Mouse (Mus musculus) skeletal muscle tissue, adult 2 months (tissue): ENCODE measurements at regions not wholly inside any gene's neighbourhood (a gene's known extent, or its start where the extent isn't known, plus 50 kb on each side); places are given as distances from the start of the nearest gene placed in this dataset.

Source experiments
- DNase-seq: peaks from one replicate; pipeline ENCODE4 v3.0.0-alpha.2; 2012; ENCODE audit warnings: low read depth, low spot score

GRCm38 (mm10) chr7:121214181-121214580 is 132.7 kb downstream of the Otoa start:
- no peak for DNase-seq

GRCm38 (mm10) chr7:121215032-121215431 is 133.6 kb downstream of the Otoa start:
- no peak for DNase-seq

GRCm38 (mm10) chr7:121215735-121216134 is 134.3 kb downstream of the Otoa start:
- DNase-seq = no peak

- no peak for DNase-seq
Observed at GRCm38 (mm10) chr7:121218031-121218430, 136.6 kb downstream of the Otoa start.

GRCm38 (mm10) chr7:121221158-121221557 is 139.7 kb downstream of the Otoa start:
- DNase-seq = no peak

GRCm38 (mm10) chr7:121231881-121232280 is 150.4 kb downstream of the Otoa start:
- no peak for DNase-seq

GRCm38 (mm10) chr7:121234831-121235230 is 153.4 kb downstream of the Otoa start:
- DNase-seq = no peak

- DNase-seq = no peak
Observed at GRCm38 (mm10) chr7:121239731-121240130, 151.9 kb upstream of the Hs3st2 start.

- DNase-seq = no peak
Observed at GRCm38 (mm10) chr7:121247845-121248244, 143.8 kb upstream of the Hs3st2 start.

- no peak for DNase-seq
Observed at GRCm38 (mm10) chr7:121257466-121257865, 134.2 kb upstream of the Hs3st2 start.

GRCm38 (mm10) chr7:121258826-121259496 is 132.7 kb upstream of the Hs3st2 start:
- DNase-seq = peak; percentile 4

- no peak for DNase-seq
Observed at GRCm38 (mm10) chr7:121259497-121260009, 132.1 kb upstream of the Hs3st2 start.

- peak; percentile 7 for DNase-seq
Observed at GRCm38 (mm10) chr7:121269358-121269757, 122.3 kb upstream of the Hs3st2 start.

- DNase-seq = no peak
Observed at GRCm38 (mm10) chr7:121280597-121280996, 111.1 kb upstream of the Hs3st2 start.

GRCm38 (mm10) chr7:121282154-121282553 is 109.5 kb upstream of the Hs3st2 start:
- DNase-seq = no peak

GRCm38 (mm10) chr7:121289737-121290136 is 101.9 kb upstream of the Hs3st2 start:
- DNase-seq = no peak

GRCm38 (mm10) chr7:121296151-121296695 is 95.4 kb upstream of the Hs3st2 start:
- no peak for DNase-seq

GRCm38 (mm10) chr7:121312961-121313587 is 78.6 kb upstream of the Hs3st2 start:
- DNase-seq = no peak

- DNase-seq = no peak
Observed at GRCm38 (mm10) chr7:121314521-121314920, 77.1 kb upstream of the Hs3st2 start.

- DNase-seq = no peak
Observed at GRCm38 (mm10) chr7:121329274-121329673, 62.4 kb upstream of the Hs3st2 start.

- DNase-seq = no peak
Observed at GRCm38 (mm10) chr7:121332532-121332931, 59.1 kb upstream of the Hs3st2 start.

- no peak for DNase-seq
Observed at GRCm38 (mm10) chr7:121335390-121336109, 56.1 kb upstream of the Hs3st2 start.
